Mouse (Mus musculus) CH12F3 (cell line): ENCODE measurements around the gene Fhit.

Experiments used
- in situ Hi-C: fragments of 300-500 bp; cut with MboI; formaldehyde crosslinking; loops from 2 replicates; pipeline ENCODE4 v1.14.3; 2020; ENCODE audit warnings: low sequenced_read_pairs

The Fhit gene

DNA sequence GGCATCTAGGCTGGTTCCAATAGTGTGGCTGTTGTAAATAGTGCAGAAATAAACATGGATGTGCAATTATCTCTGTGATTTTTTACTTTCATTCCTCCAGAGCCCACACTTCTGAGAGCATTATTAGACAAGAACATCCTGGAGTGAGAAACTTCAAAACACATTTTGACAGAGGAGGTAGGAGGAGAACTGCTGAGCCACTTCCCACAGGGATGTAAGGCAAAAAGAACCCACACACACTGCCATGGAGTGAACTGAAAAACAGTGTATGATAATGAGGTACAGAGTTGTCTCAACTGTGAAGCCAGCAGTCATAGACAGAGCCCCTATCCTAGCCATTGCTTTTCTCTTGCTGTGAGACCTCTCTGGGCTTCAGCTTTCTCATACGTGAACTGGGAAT, 1652.2 kb downstream of the Fhit start:
- in situ Hi-C loops, result no loop called here
